Mouse (Mus musculus) cortical plate, adult 2 months (tissue): ENCODE results near the gene Ppp1r16b. TPM values are rescaled to one million over a fixed set of nuclear protein-coding genes. Genes with fewer than 3 reads are reported as not detected.

Experiments used
- H3K27ac ChIP-seq: fragments of 200-500 bp; 2 replicates; pipeline ENCODE4 v1.5.1; 2012; ENCODE audit warnings: low read length, control low read depth, inconsistent platforms; ENCODE audit not compliant: insufficient read depth
- H3K4me1 ChIP-seq: fragments of 200-500 bp; 2 replicates; pipeline ENCODE4 v1.6.1; 2011; ENCODE audit warnings: low read length; ENCODE audit not compliant: control insufficient read depth, insufficient read depth
- H3K4me3 ChIP-seq: fragments of 200-500 bp; 2 replicates; pipeline ENCODE4 v1.5.1; 2011; ENCODE audit warnings: mild to moderate bottlenecking, low read length, control low read depth; ENCODE audit not compliant: insufficient read depth
- CTCF ChIP-seq: fragments of 200-500 bp; IDR thresholded peaks from 2 replicates; pipeline ENCODE4 v1.5.1; 2011; ENCODE audit warnings: mild to moderate bottlenecking, control low read depth, low read length; ENCODE audit not compliant: insufficient read depth; ENCODE audit errors: extremely low read depth
- POLR2A ChIP-seq: fragments of 200-500 bp; IDR thresholded peaks from 2 replicates; pipeline ENCODE4 v1.6.1; 2011; ENCODE audit warnings: mild to moderate bottlenecking, low read length, control low read depth; ENCODE audit not compliant: insufficient read depth; ENCODE audit errors: extremely low read depth
- polyA plus RNA-seq: library from polyadenylated mRNA; depleted of rRNA; stranded (reverse); fragments of >200 nt; gene quantifications from 2 replicates; pipeline ENCODE4 v1.2.3, GENCODE M21; 2012

Ppp1r16b gene
- polyA plus RNA-seq, 1 experiment = 55.4 TPM

DNA sequence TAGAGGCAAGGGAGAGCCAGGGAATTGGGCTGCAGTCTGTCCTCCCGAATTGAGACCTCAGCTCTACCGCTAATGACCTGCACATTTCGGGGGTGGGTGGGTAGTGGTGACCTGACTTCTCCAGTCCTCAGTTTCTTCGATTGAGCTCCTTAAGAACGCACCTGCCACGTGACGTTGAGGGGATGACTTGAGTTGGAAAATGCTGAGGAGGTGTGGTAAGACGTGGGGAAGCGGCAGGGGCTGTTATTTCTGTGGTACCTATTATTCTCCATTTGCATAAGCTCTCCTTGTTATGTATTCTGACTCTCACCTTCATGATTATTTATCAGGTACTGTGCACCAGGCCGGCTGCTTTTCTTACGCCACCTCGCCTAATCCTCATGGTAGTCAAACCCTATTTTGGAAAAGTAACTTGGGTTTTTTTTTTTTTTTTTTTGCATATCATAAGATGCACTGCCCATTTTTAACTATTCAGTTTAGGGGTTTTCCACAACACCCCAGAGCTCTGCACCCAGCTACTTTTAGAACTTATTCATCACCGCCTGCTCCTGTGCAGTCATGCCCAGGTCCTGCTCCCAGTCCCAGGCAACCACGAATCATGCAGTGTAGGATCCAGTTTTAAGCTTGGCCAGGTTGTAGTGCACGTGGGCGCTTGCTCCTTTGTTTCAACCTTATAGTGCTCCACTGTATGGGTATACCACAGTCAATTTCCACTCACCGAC is 35.5 kb downstream of the Ppp1r16b start:
- Histone ChIP-seq H3K4me1 (peaks cover 2% of the 10 kb centered on the region), H3K4me3 (no peak overlapping the region), H3K27ac (0 out of 2 replicates have a peak overlapping the region, but pooled peaks have one; percentile 41)
- TF ChIP-seq CTCF (no peak), POLR2A (no peak)

DNA sequence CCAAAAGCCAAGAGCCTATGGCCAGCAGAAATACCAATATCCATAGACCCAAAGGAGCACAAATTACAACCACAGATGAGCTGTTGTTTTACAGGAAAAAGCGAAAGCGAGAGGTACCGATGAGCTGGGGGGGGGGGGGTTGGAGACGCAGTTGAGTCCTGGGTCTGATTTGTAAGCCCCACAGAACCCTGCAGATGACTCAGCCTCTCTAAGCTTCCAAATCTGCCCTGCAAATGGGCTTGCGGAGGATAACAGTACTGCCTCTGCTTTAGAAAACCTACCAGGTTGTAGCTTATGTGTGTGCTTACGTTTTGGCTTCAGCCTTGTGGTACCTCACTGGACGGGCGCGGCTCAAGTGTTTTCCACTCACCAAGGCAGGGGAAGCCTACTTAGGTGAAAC is 36.3 kb downstream of the Ppp1r16b start:
- H3K27ac ChIP-seq = no peak overlapping the region

DNA sequence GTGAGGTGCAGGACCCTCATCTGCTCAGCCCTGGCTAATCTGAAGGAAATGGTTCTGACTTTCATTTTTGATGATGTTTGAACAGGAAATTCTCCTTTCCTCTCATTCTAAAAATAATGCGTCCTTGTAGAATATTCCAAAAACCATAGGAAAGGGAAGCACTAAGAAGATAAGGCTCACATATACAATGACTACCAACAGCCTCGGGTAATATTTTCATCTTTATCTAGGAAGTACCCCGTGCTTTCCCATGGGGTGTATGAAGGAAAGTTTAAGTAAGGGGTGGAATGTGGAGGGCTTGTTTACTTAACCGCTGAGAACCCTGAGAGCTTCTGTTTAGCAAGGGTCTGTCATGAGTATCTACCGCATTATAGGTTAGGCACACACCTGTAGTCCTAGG is 37.0 kb downstream of the Ppp1r16b start:
- no peak for TF ChIP-seq POLR2A
- TF ChIP-seq CTCF = no peak
- H3K4me1 ChIP-seq = peaks cover 4% of the 10 kb centered on the region
- no peak overlapping the region for H3K27ac ChIP-seq
- H3K4me3 ChIP-seq = no peak overlapping the region

More for the DNA sequence above, 36.3 kb downstream of the Ppp1r16b start:
- Histone ChIP-seq H3K4me3 (no peak overlapping the region), H3K4me1 (peaks cover 4% of the 10 kb centered on the region)
- TF ChIP-seq CTCF (no peak), POLR2A (no peak)

DNA sequence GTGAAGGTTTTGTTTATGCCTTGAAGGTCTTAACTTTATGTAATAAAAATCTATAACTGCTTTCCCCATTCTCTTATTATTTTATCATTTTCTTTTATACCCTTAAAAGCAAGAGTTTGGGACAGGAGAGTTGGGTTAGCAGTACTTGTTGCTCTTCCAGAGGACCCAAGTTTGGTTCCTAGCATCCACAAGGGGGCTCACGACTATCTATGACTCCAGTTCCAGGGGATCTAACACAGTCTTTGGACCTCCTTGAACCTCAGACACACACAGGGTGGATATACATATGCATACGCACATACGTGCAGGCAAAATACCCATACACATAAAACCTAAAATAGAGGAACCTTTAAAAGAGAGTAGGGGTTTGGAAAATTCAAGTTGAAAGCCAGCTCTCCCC is 39.5 kb downstream of the Ppp1r16b start:
- H3K4me3 ChIP-seq = no peak overlapping the region
- no peak overlapping the region for H3K27ac ChIP-seq
- no peak for TF ChIP-seq CTCF
- peaks cover 8% of the 10 kb centered on the region for H3K4me1 ChIP-seq

DNA sequence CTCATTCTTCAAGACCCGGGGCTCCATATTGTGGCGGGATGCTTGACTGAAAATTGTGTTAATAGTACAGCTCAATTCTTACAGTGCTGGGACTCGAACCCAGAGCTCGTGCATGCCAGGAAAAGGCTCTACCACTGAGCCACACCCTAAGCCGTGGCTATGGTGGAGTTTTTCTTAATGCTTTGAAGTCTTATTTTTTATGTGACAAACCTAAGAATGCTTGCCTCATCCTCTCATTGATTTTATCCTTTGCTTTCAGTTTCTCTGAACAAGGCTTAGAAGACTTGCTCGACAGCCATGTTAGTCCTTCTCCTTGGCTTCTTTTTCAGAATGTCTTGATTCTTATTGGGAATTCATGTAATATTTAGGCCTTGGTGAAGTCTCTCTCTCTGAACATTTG is 40.3 kb downstream of the Ppp1r16b start:
- TF ChIP-seq CTCF (no peak), POLR2A (no peak)
- H3K4me3 ChIP-seq = no peak overlapping the region
- H3K4me1 ChIP-seq = peaks cover 8% of the 10 kb centered on the region
- H3K27ac ChIP-seq = no peak overlapping the region

DNA sequence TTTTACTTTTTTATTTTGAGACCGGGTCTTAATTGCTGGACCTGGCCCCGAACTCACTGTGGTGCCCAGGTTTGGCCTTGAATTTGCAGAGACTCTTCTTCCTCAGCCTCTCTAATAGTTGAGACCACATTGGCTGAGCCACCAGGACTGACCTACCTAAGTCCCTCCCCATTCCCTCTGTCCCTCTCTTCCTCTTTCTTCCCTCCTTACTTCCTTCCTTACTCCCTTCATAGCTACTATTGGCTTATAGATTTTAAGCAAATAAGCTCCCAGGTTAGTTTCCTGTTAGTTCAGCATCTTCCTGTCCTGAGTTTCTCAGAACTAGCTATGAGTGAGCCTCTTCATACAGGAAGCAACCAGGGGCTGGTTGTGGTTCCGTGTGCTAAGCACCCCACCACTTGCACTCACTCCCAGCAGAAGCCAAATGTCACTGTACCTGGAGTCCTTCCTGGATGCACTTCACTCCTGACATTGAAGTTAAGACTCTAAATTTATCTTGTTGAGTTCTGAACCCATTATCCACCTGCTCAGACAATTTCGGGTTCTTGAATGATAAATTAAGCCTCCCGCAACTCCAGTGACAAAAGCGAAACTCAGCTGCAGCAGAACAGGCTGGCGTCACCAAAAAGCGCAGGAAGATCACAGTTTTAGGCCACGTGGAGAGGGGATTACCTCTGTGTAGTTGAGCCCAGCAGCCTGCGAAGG is 41.7 kb downstream of the Ppp1r16b start:
- Histone ChIP-seq H3K27ac (no peak overlapping the region), H3K4me3 (no peak overlapping the region), H3K4me1 (peaks cover 5% of the 10 kb centered on the region)
- TF ChIP-seq CTCF = no peak
- TF ChIP-seq POLR2A = no peak

DNA sequence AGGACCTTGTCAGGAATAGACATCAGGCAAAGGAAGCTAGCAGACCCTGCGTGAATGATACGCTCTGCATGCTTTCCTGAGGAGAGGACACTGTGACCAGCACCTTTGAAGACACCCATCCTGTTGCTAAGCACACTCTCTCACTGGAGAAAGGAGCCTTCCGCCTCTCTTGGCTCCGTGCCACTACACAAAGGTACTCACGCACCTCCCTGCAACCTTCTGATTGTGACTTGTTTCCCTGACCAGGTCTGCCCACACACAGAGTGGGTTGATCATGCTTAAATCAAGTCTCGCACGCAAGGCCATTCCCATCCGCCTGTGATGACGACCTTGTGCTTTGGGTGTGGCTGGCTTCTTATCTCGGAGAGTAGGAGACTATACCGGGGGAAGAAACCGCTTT is 42.9 kb downstream of the Ppp1r16b start:
- Histone ChIP-seq H3K27ac (no peak overlapping the region; the same call in 1 of the 2 replicates), H3K4me1 (peaks cover 11% of the 10 kb centered on the region), H3K4me3 (no peak overlapping the region)
- TF ChIP-seq CTCF (no peak), POLR2A (no peak)

DNA sequence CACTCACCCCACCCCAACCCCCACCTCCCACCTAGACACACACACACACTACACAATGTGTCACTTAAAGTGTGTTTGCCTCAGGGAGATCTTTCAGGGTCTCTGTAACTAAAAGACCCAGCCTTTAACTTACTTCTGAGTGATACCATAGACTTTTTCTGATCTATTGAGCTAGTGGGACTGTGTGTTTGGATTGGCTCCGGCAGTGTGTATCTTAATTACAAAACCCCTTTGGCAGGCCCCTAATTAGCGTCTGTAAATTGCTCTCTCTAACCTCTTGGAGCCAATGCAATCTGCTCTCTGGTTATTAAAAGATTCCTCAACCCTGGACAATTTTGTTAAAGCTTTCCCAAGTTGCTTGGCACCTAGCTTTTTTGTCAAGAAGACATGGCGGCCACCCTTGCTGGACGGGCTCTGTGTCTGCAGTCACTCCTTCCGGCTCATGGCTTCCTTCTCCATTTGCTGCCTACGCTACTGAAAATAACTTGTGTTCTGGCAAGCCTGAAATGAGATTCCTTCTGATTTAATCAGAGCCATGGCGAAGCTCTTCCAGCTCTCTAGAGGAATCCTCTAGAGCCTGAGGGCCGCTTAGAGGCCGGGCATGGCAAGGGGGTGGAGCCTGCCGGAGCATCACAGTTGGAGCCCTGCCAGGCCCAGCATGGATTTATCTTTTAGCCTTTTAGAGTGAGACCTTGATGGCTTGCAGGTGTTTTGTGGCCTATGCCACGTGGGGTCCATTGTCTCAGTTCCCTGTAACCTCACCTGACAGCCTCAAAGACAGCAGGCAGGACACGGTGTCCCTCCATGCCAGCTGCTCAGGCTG is 46.9 kb downstream of the Ppp1r16b start:
- no peak for TF ChIP-seq CTCF
- no peak for TF ChIP-seq POLR2A
- Histone ChIP-seq H3K27ac (peak overlapping the region; percentile 74), H3K4me3 (no peak overlapping the region), H3K4me1 (peaks cover 18% of the 10 kb centered on the region)

DNA sequence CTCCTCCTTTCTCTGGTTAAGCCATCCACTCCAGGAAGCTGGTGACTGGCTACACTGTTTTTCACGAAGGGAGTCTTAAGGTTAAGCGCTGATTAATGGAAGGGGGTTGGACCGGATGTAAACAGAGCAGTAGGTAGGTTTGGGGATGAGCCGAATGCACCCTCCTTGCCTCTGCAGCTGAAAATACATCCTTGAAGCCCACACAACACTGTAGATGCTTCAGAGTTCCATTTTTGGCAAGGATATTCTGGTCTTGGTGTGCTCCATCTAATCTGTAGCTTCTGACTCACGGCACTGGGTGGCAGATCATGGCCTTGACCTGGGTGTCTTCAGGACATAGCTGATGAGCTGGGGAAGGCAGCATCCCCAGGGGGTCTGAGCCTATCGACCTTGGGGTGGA is 49.6 kb downstream of the Ppp1r16b start:
- peak overlapping the region; percentile 63 for H3K27ac ChIP-seq

DNA sequence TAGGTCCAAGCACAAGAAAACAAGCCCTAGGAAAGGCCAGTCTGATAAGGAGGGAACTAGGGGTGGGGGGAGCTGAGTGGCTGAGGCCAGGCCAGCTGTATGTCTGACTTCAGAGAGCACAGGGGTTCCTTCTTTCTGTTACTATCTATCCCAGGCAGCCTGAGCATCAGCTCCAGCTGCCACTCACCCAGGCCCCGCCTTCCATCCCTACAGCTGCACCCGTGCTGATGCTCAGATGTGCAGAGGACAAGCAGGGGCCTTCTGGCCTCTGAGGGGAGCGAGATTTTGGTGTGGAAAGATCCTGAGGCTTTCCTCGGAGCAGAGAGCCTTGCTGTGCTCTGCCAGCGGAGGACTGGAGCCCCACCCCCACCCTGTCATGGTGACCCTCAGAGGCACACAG is 50.9 kb downstream of the Ppp1r16b start:
- Histone ChIP-seq H3K4me1 (peaks cover 15% of the 10 kb centered on the region), H3K4me3 (no peak overlapping the region), H3K27ac (peak overlapping the region; percentile 63)
- TF ChIP-seq POLR2A (0 out of 2 replicates have a peak, but pooled peaks have one; percentile 13), CTCF (no peak)

More for the DNA sequence above, 49.6 kb downstream of the Ppp1r16b start:
- Histone ChIP-seq H3K4me1 (peaks cover 15% of the 10 kb centered on the region), H3K4me3 (no peak overlapping the region)
- TF ChIP-seq CTCF = no peak
- TF ChIP-seq POLR2A = no peak
